8 mouse cellular contexts compared by ENCODE assay signal in genomic region chr9:22050351-22050889, GRCm38 (mm10). TPM values are rescaled to one million over a fixed set of nuclear protein-coding genes. Genes with fewer than 3 reads are reported as not detected.
A peak's percentile ranks its signal among the peaks of the same experiment; 100 is the strongest.
DNase-seq lines count a peak whose midpoint lies in the region; ATAC-seq and TF ChIP-seq lines count a peak whose summit lies in the region.

No protein-coding gene starts in this region.

- H3K9ac ChIP-seq in ES-Bruce4 (ENCODE audit: low read depth, poor library complexity, severe bottlenecking): 0 out of 2 replicates have a peak overlapping the region, but pooled peaks have one; percentile 58
- 0 out of 2 replicates have a peak overlapping the region, but pooled peaks have one; percentile 32 for H3K9ac ChIP-seq in embryonic facial prominence, embryonic 13.5 days
- H3K9ac ChIP-seq in liver, postnatal 0 days (replicated peaks): no peak overlapping the region
- H3K9ac ChIP-seq in neural tube, embryonic 12.5 days: peak overlapping the region; percentile 95

- 1% methylated on average over 41 of the region's 43 CpGs for WGBS in embryonic facial prominence, embryonic 13.5 days
- WGBS in liver, postnatal 0 days (ENCODE audit: insufficient replicate concordance): 1% methylated on average over 42 of the region's 43 CpGs
- WGBS in neural tube, embryonic 12.5 days: 1% methylated on average over 43 of the region's 43 CpGs
- 5% methylated on average over 43 of the region's 43 CpGs for WGBS in thymus, adult 2 months

- TF ChIP-seq CTCF in ES-Bruce4 (IDR thresholded peaks at IDR 0.05; ENCODE audit: low read depth, low read length): no peak
- no peak for TF ChIP-seq CTCF in liver, postnatal 0 days (IDR thresholded peaks at IDR 0.05; ENCODE audit: low read depth)
- no peak for TF ChIP-seq CTCF in thymus, adult 2 months (IDR thresholded peaks at IDR 0.05; ENCODE audit: borderline replicate concordance, control insufficient read depth, extremely low read depth, insufficient read depth, low read length, poor library complexity)

- no peak overlapping the region for H3K27ac ChIP-seq in ES-Bruce4 (ENCODE audit: insufficient read depth, low read length)
- H3K27ac ChIP-seq in embryonic facial prominence, embryonic 13.5 days: no peak overlapping the region
- H3K27ac ChIP-seq in liver, postnatal 0 days (ENCODE audit: low read depth): no peak overlapping the region
- H3K27ac ChIP-seq in neural tube, embryonic 12.5 days: peak overlapping the region; percentile 88
- H3K27ac ChIP-seq in thymus, adult 2 months (ENCODE audit: control insufficient read depth, insufficient read depth, low read length): no peak overlapping the region

- H3K9me3 ChIP-seq in ES-Bruce4 (replicated peaks; ENCODE audit: control insufficient read depth, insufficient read depth, low read length, poor library complexity, severe bottlenecking): no peaks in the 10 kb centered on the region
- H3K9me3 ChIP-seq in embryonic facial prominence, embryonic 13.5 days: no peaks in the 10 kb centered on the region
- H3K9me3 ChIP-seq in liver, postnatal 0 days (ENCODE audit: low read length): no peaks in the 10 kb centered on the region
- no peaks in the 10 kb centered on the region for H3K9me3 ChIP-seq in neural tube, embryonic 12.5 days

- no peak; the same call in 1 of the 2 replicates for ATAC-seq in embryonic facial prominence, embryonic 13.5 days (ENCODE audit: insufficient number of reproducible peaks, insufficient read depth, low FRiP score, low TSS enrichment, low read depth)
- ATAC-seq in liver, postnatal 0 days: peak; percentile 54; the same call in 1 of the 2 replicates
- ATAC-seq in neural tube, embryonic 12.5 days (ENCODE audit: low FRiP score, low read depth): peak; percentile 63

- intact Hi-C loops in heart, postnatal 36 days (cut with DNase I): no loop called here

- peak; percentile 84 for DNase-seq in brain, adult 2 months (ENCODE audit: low read depth, low spot score)
- peak; percentile 23 to 29 for DNase-seq in heart, postnatal 36 days
- peak; percentile 70 to 75 for DNase-seq in kidney, postnatal 4 days
- peak; percentile 77 for DNase-seq in liver, postnatal 0 days
- peak; percentile 26 for DNase-seq in thymus, adult 2 months

- H3K27me3 ChIP-seq in ES-Bruce4 (ENCODE audit: control insufficient read depth, insufficient read depth, low read length, poor library complexity, severe bottlenecking): no peaks in the 10 kb centered on the region; the same call in 1 of the 2 replicates
- H3K27me3 ChIP-seq in embryonic facial prominence, embryonic 13.5 days: peaks cover 82% of the 10 kb centered on the region
- H3K27me3 ChIP-seq in liver, postnatal 0 days (ENCODE audit: insufficient read depth, low read length): peaks cover 72% of the 10 kb centered on the region
- peaks cover 12% of the 10 kb centered on the region; the same call in 1 of the 2 replicates for H3K27me3 ChIP-seq in neural tube, embryonic 12.5 days (replicated peaks)
- peaks cover 10% of the 10 kb centered on the region; the same call in 1 of the 2 replicates for H3K27me3 ChIP-seq in thymus, adult 2 months (ENCODE audit: control insufficient read depth, insufficient read depth, low read length)

- TF ChIP-seq POLR2A in ES-Bruce4 (IDR thresholded peaks at IDR 0.05; ENCODE audit: insufficient read depth, low read length): no peak
- no peak for TF ChIP-seq POLR2A in thymus, adult 2 months (IDR thresholded peaks at IDR 0.05; ENCODE audit: control insufficient read depth, extremely low read depth, insufficient read depth, low read length, poor library complexity)

- peak overlapping the region; percentile 24 for H3K4me3 ChIP-seq in ES-Bruce4 (ENCODE audit: low read depth, low read length)
- H3K4me3 ChIP-seq in embryonic facial prominence, embryonic 13.5 days: peak overlapping the region; percentile 42
- peak overlapping the region; percentile 36 for H3K4me3 ChIP-seq in liver, postnatal 0 days (ENCODE audit: low read depth, low read length)
- H3K4me3 ChIP-seq in neural tube, embryonic 12.5 days: peak overlapping the region; percentile 92
- H3K4me3 ChIP-seq in thymus, adult 2 months (ENCODE audit: control insufficient read depth, insufficient read depth, low read length): no peak overlapping the region

- H3K36me3 ChIP-seq in ES-Bruce4 (ENCODE audit: control insufficient read depth, insufficient read depth, low read length, poor library complexity, severe bottlenecking): no peaks in the 10 kb centered on the region
- no peaks in the 10 kb centered on the region for H3K36me3 ChIP-seq in embryonic facial prominence, embryonic 13.5 days
- H3K36me3 ChIP-seq in liver, postnatal 0 days (replicated peaks; ENCODE audit: insufficient read depth, low read length): no peaks in the 10 kb centered on the region
- H3K36me3 ChIP-seq in neural tube, embryonic 12.5 days: peaks cover 5% of the 10 kb centered on the region; the same call in 1 of the 2 replicates
- H3K36me3 ChIP-seq in thymus, adult 2 months (ENCODE audit: control insufficient read depth, insufficient read depth, low read length): no peaks in the 10 kb centered on the region

- peak; percentile 73 for TF ChIP-seq EP300 in ES-Bruce4 (IDR thresholded peaks at IDR 0.05; ENCODE audit: insufficient read depth, low read depth, low read length)
- TF ChIP-seq EP300 in liver, postnatal 0 days (IDR thresholded peaks at IDR 0.05; ENCODE audit: low read depth): no peak

- H3K4me2 ChIP-seq in embryonic facial prominence, embryonic 13.5 days: peak overlapping the region; percentile 71
- peak overlapping the region; percentile 55 for H3K4me2 ChIP-seq in liver, postnatal 0 days (ENCODE audit: low read depth, low read length)
- H3K4me2 ChIP-seq in neural tube, embryonic 12.5 days (replicated peaks): peak overlapping the region; percentile 62

- H3K4me1 ChIP-seq in ES-Bruce4 (ENCODE audit: control insufficient read depth, insufficient read depth, low read length): peaks cover 2% of the 10 kb centered on the region
- peaks cover 24% of the 10 kb centered on the region for H3K4me1 ChIP-seq in embryonic facial prominence, embryonic 13.5 days
- H3K4me1 ChIP-seq in liver, postnatal 0 days (ENCODE audit: insufficient read depth): peaks cover 28% of the 10 kb centered on the region
- peaks cover 49% of the 10 kb centered on the region for H3K4me1 ChIP-seq in neural tube, embryonic 12.5 days
- peaks cover 21% of the 10 kb centered on the region for H3K4me1 ChIP-seq in thymus, adult 2 months (replicated peaks; ENCODE audit: control insufficient read depth, insufficient read depth, low read length)

RNA-seq across cellular contexts. Expression of gene Elavl3, which starts 1.4 kb away (rescaled TPM):
- 8.3 and 10.6 TPM in 2 replicates for polyA plus RNA-seq in ES-Bruce4 (2011; ENCODE audit: insufficient read depth, insufficient read length, low read depth, missing spikeins)
- 2.5 and 3.0 TPM in 2 replicates for polyA plus RNA-seq in embryonic facial prominence, embryonic 13.5 days (2015; fragmentation: Nextera tagmentation; extraction: Ambion mirVana)
- total RNA-seq in heart, postnatal 36 days (2021): under 1 TPM; 0.05 to 0.11 TPM
- not detected in 2 replicates for polyA plus RNA-seq in liver, postnatal 0 days (2015; fragmentation: Nextera tagmentation; extraction: Ambion mirVana)
- polyA plus RNA-seq in neural tube, embryonic 12.5 days (2016; fragmentation: Nextera tagmentation; extraction: Ambion mirVana): 73.5 and 77.9 TPM in 2 replicates
- polyA plus RNA-seq in thymus, adult 2 months (2012; rRNA removed): 0.35 and 0.43 TPM in 2 replicates

RNA-seq across cellular contexts. Expression of gene Gm49318, which starts 20.6 kb away (rescaled TPM):
- polyA plus RNA-seq in ES-Bruce4 (2011; ENCODE audit: insufficient read depth, insufficient read length, low read depth, missing spikeins): not detected in 2 replicates
- not detected in 2 replicates for polyA plus RNA-seq in embryonic facial prominence, embryonic 13.5 days (2015; fragmentation: Nextera tagmentation; extraction: Ambion mirVana)
- total RNA-seq in heart, postnatal 36 days (2021): not detected
- polyA plus RNA-seq in liver, postnatal 0 days (2015; fragmentation: Nextera tagmentation; extraction: Ambion mirVana): not detected in 2 replicates
- not detected in 2 replicates for polyA plus RNA-seq in neural tube, embryonic 12.5 days (2016; fragmentation: Nextera tagmentation; extraction: Ambion mirVana)
- polyA plus RNA-seq in thymus, adult 2 months (2012; rRNA removed): not detected in 2 replicates

RNA-seq across cellular contexts. Expression of gene Zfp653, which starts 20.8 kb away (rescaled TPM):
- 7.2 and 8.8 TPM in 2 replicates for polyA plus RNA-seq in ES-Bruce4 (2011; ENCODE audit: insufficient read depth, insufficient read length, low read depth, missing spikeins)
- polyA plus RNA-seq in embryonic facial prominence, embryonic 13.5 days (2015; fragmentation: Nextera tagmentation; extraction: Ambion mirVana): 13.0 and 13.6 TPM in 2 replicates
- total RNA-seq in heart, postnatal 36 days (2021): 1 to 10 TPM; 4.4 to 5.2 TPM
- polyA plus RNA-seq in liver, postnatal 0 days (2015; fragmentation: Nextera tagmentation; extraction: Ambion mirVana): 2.6 and 3.1 TPM in 2 replicates
- 19.6 and 20.7 TPM in 2 replicates for polyA plus RNA-seq in neural tube, embryonic 12.5 days (2016; fragmentation: Nextera tagmentation; extraction: Ambion mirVana)
- 52.0 and 52.6 TPM in 2 replicates for polyA plus RNA-seq in thymus, adult 2 months (2012; rRNA removed)

RNA-seq across cellular contexts. Expression of gene Ecsit, which starts 34.8 kb away (rescaled TPM):
- 20.9 and 21.9 TPM in 2 replicates for polyA plus RNA-seq in ES-Bruce4 (2011; ENCODE audit: insufficient read depth, insufficient read length, low read depth, missing spikeins)
- 35.5 and 40.9 TPM in 2 replicates for polyA plus RNA-seq in embryonic facial prominence, embryonic 13.5 days (2015; fragmentation: Nextera tagmentation; extraction: Ambion mirVana)
- 100 to 1,000 TPM; 103 to 106 TPM for total RNA-seq in heart, postnatal 36 days (2021)
- polyA plus RNA-seq in liver, postnatal 0 days (2015; fragmentation: Nextera tagmentation; extraction: Ambion mirVana): 18.1 and 18.2 TPM in 2 replicates
- 46.7 and 47.3 TPM in 2 replicates for polyA plus RNA-seq in neural tube, embryonic 12.5 days (2016; fragmentation: Nextera tagmentation; extraction: Ambion mirVana)
- 58.1 and 62.2 TPM in 2 replicates for polyA plus RNA-seq in thymus, adult 2 months (2012; rRNA removed)

RNA-seq across cellular contexts. Expression of gene Prkcsh, which starts 47.8 kb away (rescaled TPM):
- polyA plus RNA-seq in ES-Bruce4 (2011; ENCODE audit: insufficient read depth, insufficient read length, low read depth, missing spikeins): 108 and 116 TPM in 2 replicates
- 120 and 125 TPM in 2 replicates for polyA plus RNA-seq in embryonic facial prominence, embryonic 13.5 days (2015; fragmentation: Nextera tagmentation; extraction: Ambion mirVana)
- 10 to 100 TPM; 66.4 to 67.5 TPM for total RNA-seq in heart, postnatal 36 days (2021)
- 47.0 and 47.6 TPM in 2 replicates for polyA plus RNA-seq in liver, postnatal 0 days (2015; fragmentation: Nextera tagmentation; extraction: Ambion mirVana)
- 104 and 109 TPM in 2 replicates for polyA plus RNA-seq in neural tube, embryonic 12.5 days (2016; fragmentation: Nextera tagmentation; extraction: Ambion mirVana)
- 109 and 119 TPM in 2 replicates for polyA plus RNA-seq in thymus, adult 2 months (2012; rRNA removed)

Comparison
In these comparisons a context has a peak if more than half of its experiments do, and no peak if none do; other contexts are left out.
1. DNase-seq: peak in every context shown above with its lines; median percentile 84 in brain, adult 2 months; 77 in liver, postnatal 0 days; 72 in kidney, postnatal 4 days; 26 in heart, postnatal 36 days; 26 in thymus, adult 2 months.